Mouse (Mus musculus): ENCODE measurements around the gene Mdm2. TPM values are rescaled to one million over a fixed set of nuclear protein-coding genes. Genes with fewer than 3 reads are reported as not detected.
"Not testable (repeated sequence)": the region's sequence is repeated elsewhere in the genome, so short reads cannot be mapped to it uniquely, and the experiment has no call there.

The Mdm2 gene
- total and polyA plus RNA-seq, 3 experiments = 79.8 to 136 (median 112) TPM

DNA sequence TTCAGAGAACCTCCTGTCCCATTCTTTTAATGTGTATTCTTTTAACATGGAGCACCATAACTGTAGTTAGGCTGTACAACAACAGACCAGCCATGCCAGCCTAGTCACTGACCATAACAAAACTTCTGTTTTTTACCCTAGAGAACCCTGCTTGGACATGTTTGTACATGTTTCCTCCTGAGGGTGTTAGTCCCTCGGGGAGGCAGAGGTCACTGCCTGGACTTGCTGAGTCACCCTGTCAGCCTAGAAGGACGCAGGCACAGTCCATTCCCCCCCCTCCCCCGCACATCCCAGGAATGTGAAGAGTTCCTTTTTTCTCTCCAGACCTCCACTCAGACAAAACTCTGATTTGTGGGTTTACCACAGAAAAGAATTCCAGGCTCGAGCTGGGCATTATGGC lies 7.0 kb upstream of the Mdm2 start (continued):
- TF ChIP-seq CTCF (conservative IDR thresholded peaks at IDR 0.05 in 1 of 2, IDR thresholded peaks at IDR 0.05 in 1 of 2; ENCODE audit: low read depth in 2 of 2, low read length in 2 of 2) (no peak), MAFK (IDR thresholded peaks at IDR 0.05; ENCODE audit: insufficient replicate concordance, low read length) (peak; percentile 96), E2F4 (IDR thresholded peaks at IDR 0.05; ENCODE audit: insufficient replicate concordance, low read depth, low read length) (no peak), TBP (conservative IDR thresholded peaks at IDR 0.05; ENCODE audit: low read depth, low read length) (no peak), NELFE (IDR thresholded peaks at IDR 0.05; ENCODE audit: low read depth, low read length) (0 out of 2 replicates have a peak, but pooled peaks have one; percentile 8), MAX (IDR thresholded peaks at IDR 0.05; ENCODE audit: low read length) (no peak), SMC3 (IDR thresholded peaks at IDR 0.05; ENCODE audit: low read depth, low read length) (no peak), CHD1 (IDR thresholded peaks at IDR 0.05; ENCODE audit: low read depth, low read length) (peak; percentile 99), POLR2AphosphoS2 (IDR thresholded peaks at IDR 0.05; ENCODE audit: low read depth, low read length) (no peak), JUN (IDR thresholded peaks at IDR 0.05; ENCODE audit: insufficient read depth, low read depth, low read length) (peak; percentile 65), GABPA (IDR thresholded peaks at IDR 0.05; ENCODE audit: insufficient replicate concordance, low read depth, low read length) (0 out of 2 replicates have a peak, but pooled peaks have one; percentile 21)

DNA sequence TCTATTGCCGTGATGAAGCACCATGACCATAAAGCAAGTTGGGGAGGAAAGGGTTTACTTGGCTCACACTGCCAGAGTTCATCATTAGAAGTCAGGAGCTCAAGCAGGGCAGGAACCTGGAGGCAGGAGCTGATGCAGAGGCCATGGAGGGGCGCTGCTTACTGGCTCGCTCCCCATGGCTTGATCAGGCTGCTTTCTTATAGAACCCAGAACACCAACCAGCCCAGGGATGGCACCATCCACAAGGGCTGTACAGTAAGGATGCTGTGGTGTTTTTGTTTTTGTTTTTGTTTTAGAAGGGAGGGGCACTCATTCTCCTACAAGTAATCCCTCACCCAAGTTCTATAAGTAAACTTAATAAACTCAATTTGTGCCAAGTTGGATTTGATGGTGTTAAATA lies 6.1 kb upstream of the Mdm2 start:
- H3K36me3 ChIP-seq (replicated peaks in 1 of 2; ENCODE audit: control insufficient read depth in 1 of 2, insufficient read depth in 1 of 2, low read length in 1 of 2) = no peaks in the 10 kb centered on the region
- H3K27me3 ChIP-seq (replicated peaks) = no peaks in the 10 kb centered on the region
- dilution Hi-C loops (cut with MboI; ENCODE audit: extremely low pct_ligation_motif_present, extremely low pct_unique_long_range_greater_than_20kb, low sequenced_read_pairs) = no loop called here
- no peak overlapping the region for H3K4me2 ChIP-seq (ENCODE audit: insufficient read depth, low read depth, poor library complexity, severe bottlenecking)
- no peaks in the 10 kb centered on the region for H3K9me3 ChIP-seq (replicated peaks; ENCODE audit: low read length)
- TF ChIP-seq JUND (conservative IDR thresholded peaks at IDR 0.05; ENCODE audit: low read depth, low read length) = no peak
- in situ Hi-C loops (cut with MboI; ENCODE audit: low pct_ligation_motif_present, low pct_unique_long_range_greater_than_20kb, low sequenced_read_pairs) = no loop called here
- no peaks in the 10 kb centered on the region for H3K79me2 ChIP-seq (replicated peaks; ENCODE audit: control insufficient read depth, extremely low read depth, insufficient read depth, poor library complexity, severe bottlenecking)
- H3K4me3 ChIP-seq (replicated peaks in 1 of 3; ENCODE audit: low read depth in 2 of 3, low read length in 2 of 3, poor library complexity in 1 of 3) = no peak overlapping the region
- no peak for DNase-seq (ENCODE audit: extremely low read depth)
- peaks cover 22 to 80% of the 10 kb centered on the region in 2 experiments for H3K4me1 ChIP-seq (ENCODE audit: control insufficient read depth in 1 of 2, insufficient read depth in 2 of 2)
- no peak overlapping the region for H3K9ac ChIP-seq (ENCODE audit: insufficient read depth, low read depth)
- peak overlapping the region; percentile 52; the same call in 1 of the 2 replicates for H3K27ac ChIP-seq (ENCODE audit: insufficient read depth, low read depth)

DNA sequence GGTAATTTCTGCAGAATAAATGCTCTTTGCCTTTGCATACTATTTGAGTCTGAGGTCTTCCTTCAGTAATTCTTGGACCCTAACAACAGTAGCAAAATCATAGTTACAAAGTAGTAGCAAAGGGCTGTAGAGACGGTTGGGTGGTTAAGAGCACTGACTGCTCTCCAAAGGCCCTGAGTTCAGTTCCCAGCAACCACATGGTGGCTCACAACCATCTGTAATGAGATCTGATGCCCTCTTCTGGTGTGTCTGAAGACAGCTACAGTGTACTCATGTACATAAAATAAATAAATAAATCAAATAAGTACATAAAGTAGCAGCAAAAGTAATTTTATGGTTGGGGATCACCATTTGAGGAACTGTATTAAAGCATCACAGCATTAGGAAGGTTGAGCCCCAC lies 5.1 kb upstream of the Mdm2 start:
- DNase-seq (ENCODE audit: extremely low read depth); H3K27ac ChIP-seq (ENCODE audit: insufficient read depth, low read depth); dilution Hi-C loops (cut with MboI; ENCODE audit: extremely low pct_ligation_motif_present, extremely low pct_unique_long_range_greater_than_20kb, low sequenced_read_pairs): not testable (repeated sequence)

More for the DNA sequence above, 5.1 kb upstream of the Mdm2 start:
- H3K4me1 ChIP-seq (ENCODE audit: control insufficient read depth in 1 of 2, insufficient read depth in 2 of 2) = peaks cover 23 to 78% of the 10 kb centered on the region in 2 experiments
- H3K36me3 ChIP-seq (replicated peaks in 1 of 2; ENCODE audit: control insufficient read depth in 1 of 2, insufficient read depth in 1 of 2, low read length in 1 of 2); H3K4me2 ChIP-seq (ENCODE audit: insufficient read depth, low read depth, poor library complexity, severe bottlenecking); H3K79me2 ChIP-seq (replicated peaks; ENCODE audit: control insufficient read depth, extremely low read depth, insufficient read depth, poor library complexity, severe bottlenecking); in situ Hi-C loops (cut with MboI; ENCODE audit: low pct_ligation_motif_present, low pct_unique_long_range_greater_than_20kb, low sequenced_read_pairs); H3K4me3 ChIP-seq (replicated peaks in 1 of 3; ENCODE audit: low read depth in 2 of 3, low read length in 2 of 3, poor library complexity in 1 of 3); H3K9me3 ChIP-seq (replicated peaks; ENCODE audit: low read length); H3K27me3 ChIP-seq (replicated peaks); H3K9ac ChIP-seq (ENCODE audit: insufficient read depth, low read depth): not testable (repeated sequence)
